Mouse (Mus musculus) limb, embryonic 14.5 days (tissue): ENCODE data around the gene Lyrm9. TPM values are rescaled to one million over a fixed set of nuclear protein-coding genes. Genes with fewer than 3 reads are reported as not detected.

ENCODE experiments used
- ATAC-seq: fragments of 200-750 bp; cut with Nextera tagmentation; 2 replicates; pipeline ENCODE4 v1.8.0; 2017; ENCODE audit warnings: low read depth, moderate number of reproducible peaks, moderate TSS enrichment; ENCODE audit not compliant: low FRiP score
- DNase-seq: peaks from one replicate; pipeline ENCODE4 v3.0.0-alpha.2; 2015; ENCODE audit warnings: low spot score
- H3K27ac ChIP-seq: fragments of 300-500 bp; sonication (generic); replicated peaks from 2 replicates; pipeline ENCODE4 v1.5.1; 2014; ENCODE audit warnings: low read depth, mild to moderate bottlenecking, low read length, moderate library complexity, mixed read lengths
- H3K27me3 ChIP-seq: fragments of 300-500 bp; sonication (generic); 2 replicates; pipeline ENCODE4 v1.6.1; 2014; ENCODE audit warnings: low read length, mixed read lengths; ENCODE audit not compliant: control insufficient read depth, insufficient read depth
- H3K36me3 ChIP-seq: fragments of 300-500 bp; sonication (generic); 2 replicates; pipeline ENCODE4 v1.6.1; 2014; ENCODE audit warnings: mild to moderate bottlenecking, low read length, moderate library complexity, mixed read lengths; ENCODE audit not compliant: control insufficient read depth, insufficient read depth
- H3K4me1 ChIP-seq: fragments of 300-500 bp; sonication (generic); 2 replicates; pipeline ENCODE4 v1.6.1; 2014; ENCODE audit warnings: antibody characterized with exemption, low read length, mixed read lengths; ENCODE audit not compliant: control insufficient read depth, insufficient read depth
- H3K4me2 ChIP-seq: fragments of 300-500 bp; sonication (generic); replicated peaks from 2 replicates; pipeline ENCODE4 v1.6.1; 2014; ENCODE audit warnings: low read depth, mild to moderate bottlenecking, low read length, moderate library complexity; ENCODE audit not compliant: severe bottlenecking
- H3K4me3 ChIP-seq: fragments of 300-500 bp; sonication (generic); replicated peaks from 2 replicates; pipeline ENCODE4 v1.5.1; 2014; ENCODE audit warnings: low read length
- H3K9ac ChIP-seq: fragments of 300-500 bp; sonication (generic); 2 replicates; pipeline ENCODE4 v1.6.1; 2014; ENCODE audit warnings: mild to moderate bottlenecking, low read depth, low read length, moderate library complexity; ENCODE audit not compliant: severe bottlenecking
- H3K9me3 ChIP-seq: fragments of 300-500 bp; sonication (generic); 2 replicates; pipeline ENCODE4 v1.6.1; 2016; ENCODE audit warnings: low read length; ENCODE audit not compliant: control insufficient read depth
- POLR2A ChIP-seq: fragments of 200-500 bp; IDR thresholded peaks from 2 replicates; pipeline ENCODE4 v1.8.0; 2012; ENCODE audit warnings: inconsistent platforms, mild to moderate bottlenecking, moderate library complexity, borderline replicate concordance; ENCODE audit not compliant: insufficient read depth, insufficient read length; ENCODE audit errors: extremely low read depth
- WGBS: fragments of 180-500 bp; shearing (Covaris S2); extraction: QIAGEN DNeasy Blood & Tissue Kit; methylation state at CpG from one replicate; pipeline ENCODE4 v1.1.7; 2014; 5-methylcytosine and 5-hydroxymethylcytosine counted together
- polyA plus RNA-seq, 2 experiments: library from polyadenylated mRNA; depleted of rRNA in 1 of 2; stranded (reverse) in 1 of 2; unstranded in 1 of 2; fragments of >200 nt; fragmentation: Nextera tagmentation in 1 of 2; extraction: Ambion mirVana in 1 of 2; gene quantifications; 2 replicates each; pipeline versions ENCODE4 v1.2.1 to v1.2.3; 2012 to 2014

Lyrm9 gene
- polyA plus RNA-seq (2012; rRNA removed) (8.3 and 10.1 TPM in 2 replicates), polyA plus RNA-seq (2014; fragmentation: Nextera tagmentation; extraction: Ambion mirVana) (14.0 and 15.1 TPM in 2 replicates)

DNA sequence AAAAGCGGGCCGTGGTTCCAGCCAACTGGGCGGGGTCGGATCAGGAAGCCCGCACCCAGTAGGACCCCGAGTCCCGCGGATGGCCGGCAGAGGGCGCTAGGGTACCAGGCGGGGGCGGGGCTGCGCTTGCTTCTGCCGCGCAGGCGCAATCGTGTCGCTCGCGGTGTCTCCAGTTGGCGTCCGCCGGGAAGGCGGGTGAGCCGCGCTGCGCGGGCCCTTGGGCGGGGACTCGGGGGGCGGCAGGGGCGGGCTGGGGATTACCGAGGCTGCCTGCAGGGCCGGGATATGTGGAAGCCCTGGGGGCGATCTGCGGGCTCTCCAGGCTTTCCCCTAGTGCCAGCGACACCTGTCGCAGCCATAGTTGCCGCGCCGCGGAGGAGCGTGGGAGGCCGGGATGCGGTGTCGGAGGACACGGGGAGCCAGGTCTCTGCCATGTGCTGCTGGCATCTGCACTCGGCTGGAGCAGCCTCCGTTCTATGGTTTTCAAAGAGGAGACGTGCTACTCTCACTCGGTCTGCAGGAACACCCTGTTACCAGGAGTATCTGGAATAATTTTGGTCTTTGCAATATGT, at the start of gene Lyrm9:
Gene Lyrm9 (plus strand): TSS at position 143 of the 572 bp plus-strand sequence.
- Histone ChIP-seq H3K36me3 (no peaks in the 10 kb centered on the region), H3K4me3 (peak within 1 kb of the TSS; percentile 62), H3K27ac (no peak within 1 kb of the TSS), H3K9ac (peak within 1 kb of the TSS; percentile 58), H3K9me3 (no peaks in the 10 kb centered on the region), H3K4me1 (peaks cover 9% of the 10 kb centered on the region), H3K4me2 (peak within 1 kb of the TSS; percentile 82), H3K27me3 (no peaks in the 10 kb centered on the region; the same call in 1 of the 2 replicates)
- ATAC-seq, result peak; percentile 90
- no peak for TF ChIP-seq POLR2A
- DNase-seq, result peak; percentile 83
- WGBS, result 2% methylated on average over 40 of the region's 51 CpGs

DNA sequence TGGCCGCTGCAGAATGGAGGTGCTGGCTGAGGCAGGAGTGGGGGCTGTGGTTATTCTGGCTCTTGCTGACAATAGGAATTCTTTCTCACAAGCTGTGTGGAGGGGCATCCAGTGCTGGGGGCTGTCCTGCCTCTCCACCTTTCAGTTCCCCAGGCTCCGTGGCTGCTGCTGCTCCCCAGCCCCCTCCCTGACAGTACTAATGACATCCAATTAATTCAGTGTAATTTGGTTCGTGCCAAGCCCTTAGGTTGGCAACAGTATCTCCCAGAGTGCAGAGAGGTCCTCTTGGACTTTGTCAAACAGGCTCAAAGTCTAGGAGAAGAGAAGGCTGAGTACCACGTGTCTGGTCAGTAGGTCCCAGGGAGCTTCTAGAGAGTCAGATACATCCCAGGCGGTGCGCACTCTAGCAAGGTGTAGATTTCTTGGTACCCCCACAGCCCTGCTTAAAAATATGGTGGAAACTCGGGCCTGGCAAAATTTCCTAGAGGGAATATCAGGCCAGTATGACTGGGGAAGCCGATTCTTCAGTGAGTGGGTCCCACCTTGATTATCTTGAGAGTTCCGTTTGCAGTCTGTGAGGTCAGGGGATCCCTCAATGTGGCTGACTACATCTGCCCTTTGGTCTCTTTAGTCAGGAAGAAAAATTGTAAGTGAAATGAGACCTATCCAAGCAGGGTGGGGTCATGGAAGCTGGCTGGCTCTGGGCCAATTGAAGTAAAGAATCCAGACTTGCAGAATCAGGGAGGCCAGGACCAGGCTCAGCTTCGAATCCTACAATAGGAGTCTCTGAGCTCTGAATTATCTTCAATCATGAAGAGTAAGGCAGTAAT, 48.3 kb upstream of the Lyrm9 start:
- 59% methylated on average over 10 of the region's 10 CpGs for WGBS
- Histone ChIP-seq H3K4me1 (no peaks in the 10 kb centered on the region), H3K9ac (no peak overlapping the region)

DNA sequence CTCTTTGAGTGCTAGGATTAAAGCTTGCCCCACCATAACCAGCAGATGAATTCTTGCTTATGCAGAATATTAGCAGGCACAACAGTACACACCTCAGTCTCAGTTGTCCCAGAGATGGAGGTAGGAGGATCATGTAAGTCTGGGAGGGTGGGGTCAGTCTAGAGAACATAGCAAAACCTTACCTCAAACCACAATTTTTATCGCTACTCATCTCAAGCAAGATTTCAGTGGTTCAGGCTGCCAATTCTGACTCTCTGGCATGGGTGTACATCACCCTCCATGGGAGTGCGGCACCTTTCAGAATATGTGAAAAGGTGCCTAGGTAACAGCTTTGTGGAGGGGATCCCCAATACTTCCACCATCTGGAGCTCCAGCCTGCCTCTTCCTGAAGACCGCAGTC, 46.4 kb upstream of the Lyrm9 start:
- Histone ChIP-seq H3K27ac (no peak overlapping the region), H3K9ac (no peak overlapping the region), H3K4me2 (no peak overlapping the region), H3K27me3 (no peaks in the 10 kb centered on the region), H3K9me3 (no peaks in the 10 kb centered on the region), H3K36me3 (no peaks in the 10 kb centered on the region), H3K4me3 (no peak overlapping the region), H3K4me1 (no peaks in the 10 kb centered on the region)
- no peak for ATAC-seq
- 96% methylated on average over 3 of the region's 3 CpGs for WGBS
- TF ChIP-seq POLR2A, result no peak
- DNase-seq, result no peak

More for the DNA sequence above, 48.3 kb upstream of the Lyrm9 start:
- no peak overlapping the region for H3K4me2 ChIP-seq
- DNase-seq (no peak), ATAC-seq (no peak)
- no peaks in the 10 kb centered on the region for H3K36me3 ChIP-seq
- no peaks in the 10 kb centered on the region for H3K27me3 ChIP-seq
- no peak overlapping the region for H3K4me3 ChIP-seq
- no peaks in the 10 kb centered on the region for H3K9me3 ChIP-seq
- H3K27ac ChIP-seq, result no peak overlapping the region
- no peak for TF ChIP-seq POLR2A

DNA sequence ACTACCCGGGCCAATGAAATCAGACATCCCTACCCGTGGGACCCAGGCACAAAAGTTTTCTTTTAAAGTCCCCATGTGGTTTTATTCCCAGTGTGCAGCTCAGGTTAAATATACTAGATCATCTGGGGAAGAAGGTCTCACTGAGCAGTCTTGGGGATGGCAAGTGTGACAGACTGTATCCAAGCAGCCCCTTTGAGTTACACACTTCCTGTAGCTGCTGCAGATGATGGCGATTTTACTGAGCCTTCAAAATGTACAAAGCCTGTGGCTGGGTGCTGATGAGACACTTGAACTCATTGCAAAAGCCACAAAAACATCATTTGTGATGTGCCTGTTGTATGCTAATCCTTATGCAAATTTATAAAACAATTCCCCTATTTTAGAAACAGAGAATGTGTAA, 45.8 kb upstream of the Lyrm9 start:
- TF ChIP-seq POLR2A, result no peak
- H3K9ac ChIP-seq, result no peak overlapping the region
- DNase-seq, result no peak
- no peak overlapping the region for H3K4me3 ChIP-seq
- ATAC-seq, result no peak
- H3K4me2 ChIP-seq, result no peak overlapping the region
- no peaks in the 10 kb centered on the region for H3K4me1 ChIP-seq
- WGBS, result 81% methylated on average over 3 of the region's 3 CpGs
- H3K27ac ChIP-seq, result no peak overlapping the region
- no peaks in the 10 kb centered on the region for H3K9me3 ChIP-seq
- no peaks in the 10 kb centered on the region for H3K27me3 ChIP-seq
- H3K36me3 ChIP-seq, result no peaks in the 10 kb centered on the region

DNA sequence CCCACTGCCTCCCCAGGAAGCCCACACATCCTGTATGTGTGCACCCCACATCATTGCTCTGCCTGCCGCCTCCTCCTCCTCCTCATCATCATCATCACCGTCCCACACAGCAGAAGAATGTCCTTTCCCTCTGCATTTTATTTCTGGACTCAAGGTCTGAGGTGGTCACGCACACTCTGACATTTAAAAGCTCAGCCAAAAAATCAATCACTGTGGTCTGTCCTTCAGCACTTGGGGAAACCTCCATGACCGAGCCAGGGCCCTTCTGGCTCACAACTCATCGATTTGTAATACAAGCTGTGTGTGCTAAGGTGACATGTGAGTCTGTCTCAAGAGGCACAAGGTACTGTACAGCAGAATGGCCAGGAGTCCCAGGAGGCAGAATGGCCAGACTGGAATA, 44.1 kb upstream of the Lyrm9 start:
- Histone ChIP-seq H3K9ac (no peak overlapping the region), H3K27ac (no peak overlapping the region), H3K4me2 (no peak overlapping the region), H3K27me3 (no peaks in the 10 kb centered on the region), H3K9me3 (no peaks in the 10 kb centered on the region), H3K4me1 (no peaks in the 10 kb centered on the region), H3K4me3 (no peak overlapping the region), H3K36me3 (no peaks in the 10 kb centered on the region)
- 71% methylated on average over 5 of the region's 5 CpGs for WGBS
- no peak for DNase-seq
- TF ChIP-seq POLR2A, result no peak
- no peak for ATAC-seq
